Mouse (Mus musculus) bone marrow macrophage, adult 2 months (primary cell): ENCODE measurements around the gene Ghdc.

Experiments
- CTCF ChIP-seq: IDR thresholded peaks from 2 replicates; pipeline ENCODE4 v1.5.1; 2012; ENCODE audit warnings: low read depth, mild to moderate bottlenecking, low read length, moderate library complexity
- POLR2A ChIP-seq: IDR thresholded peaks from 2 replicates; pipeline ENCODE4 v1.6.1; 2012; ENCODE audit warnings: mild to moderate bottlenecking, low read depth, low read length, borderline replicate concordance

- TF ChIP-seq CTCF (no peak), POLR2A (no peak)
Observed at GRCm38 (mm10) chr11:100784286-100784685, 13.5 kb upstream of the Ghdc start.
